Mouse (Mus musculus) kidney, postnatal 0 days (tissue): Measurements from ENCODE around the gene Rad9a. TPM values are rescaled to one million over a fixed set of nuclear protein-coding genes. Genes with fewer than 3 reads are reported as not detected.

Source experiments
- ATAC-seq: fragments of 200-750 bp; cut with Nextera tagmentation; replicated peaks from 2 replicates; pipeline ENCODE4 v1.8.0; 2017; ENCODE audit warnings: low read depth, moderate number of reproducible peaks, moderate TSS enrichment, moderate library complexity; ENCODE audit not compliant: low FRiP score
- DNase-seq: peaks from one replicate; pipeline ENCODE4 v3.0.0-alpha.2; 2016; ENCODE audit warnings: low spot score
- H3K27ac ChIP-seq: fragments of 300-500 bp; sonication (generic); 2 replicates; pipeline ENCODE4 v1.5.1; 2014; ENCODE audit warnings: mild to moderate bottlenecking
- H3K27me3 ChIP-seq: fragments of 300-500 bp; sonication (generic); 2 replicates; pipeline ENCODE4 v1.6.1; 2014; ENCODE audit warnings: low read length, mixed read lengths; ENCODE audit not compliant: insufficient read depth
- H3K36me3 ChIP-seq: fragments of 300-500 bp; sonication (generic); 2 replicates; pipeline ENCODE4 v1.6.1; 2014; ENCODE audit warnings: low read length, mixed read lengths; ENCODE audit not compliant: insufficient read depth
- H3K4me1 ChIP-seq: fragments of 300-500 bp; sonication (generic); replicated peaks from 2 replicates; pipeline ENCODE4 v1.6.1; 2014; ENCODE audit warnings: antibody characterized with exemption, low read length, mixed read lengths; ENCODE audit not compliant: insufficient read depth
- H3K4me2 ChIP-seq: fragments of 300-500 bp; sonication (generic); 2 replicates; pipeline ENCODE4 v1.6.1; 2014; ENCODE audit warnings: mild to moderate bottlenecking, low read length, moderate library complexity, mixed read lengths
- H3K4me3 ChIP-seq: fragments of 300-500 bp; sonication (generic); replicated peaks from 2 replicates; pipeline ENCODE4 v1.5.1; 2014; ENCODE audit warnings: low read depth, low read length
- H3K9ac ChIP-seq: fragments of 300-500 bp; sonication (generic); 2 replicates; pipeline ENCODE4 v1.6.1; 2014; ENCODE audit warnings: low read depth, low read length
- H3K9me3 ChIP-seq: fragments of 300-500 bp; sonication (generic); replicated peaks from 2 replicates; pipeline ENCODE4 v1.6.1; 2016; ENCODE audit warnings: low read length, inconsistent platforms, mixed read lengths
- CTCF ChIP-seq: IDR thresholded peaks from 2 replicates; pipeline ENCODE4 v1.5.1; 2016; ENCODE audit warnings: antibody characterized with exemption, low read depth, mild to moderate bottlenecking, moderate library complexity
- WGBS: fragments of 180-500 bp; shearing (Covaris S2); extraction: QIAGEN DNeasy Blood & Tissue Kit; methylation state at CpG from one replicate; pipeline ENCODE4 v1.1.7; 2014; 5-methylcytosine and 5-hydroxymethylcytosine counted together
- polyA plus RNA-seq: library from polyadenylated mRNA; unstranded; fragments of >200 nt; fragmentation: Nextera tagmentation; extraction: Ambion mirVana; gene quantifications from 2 replicates; pipeline ENCODE4 v1.2.1, GENCODE M21; 2015

Gene Rad9a
- polyA plus RNA-seq, 1 experiment from 2014 or later, result 22.8 TPM

DNA sequence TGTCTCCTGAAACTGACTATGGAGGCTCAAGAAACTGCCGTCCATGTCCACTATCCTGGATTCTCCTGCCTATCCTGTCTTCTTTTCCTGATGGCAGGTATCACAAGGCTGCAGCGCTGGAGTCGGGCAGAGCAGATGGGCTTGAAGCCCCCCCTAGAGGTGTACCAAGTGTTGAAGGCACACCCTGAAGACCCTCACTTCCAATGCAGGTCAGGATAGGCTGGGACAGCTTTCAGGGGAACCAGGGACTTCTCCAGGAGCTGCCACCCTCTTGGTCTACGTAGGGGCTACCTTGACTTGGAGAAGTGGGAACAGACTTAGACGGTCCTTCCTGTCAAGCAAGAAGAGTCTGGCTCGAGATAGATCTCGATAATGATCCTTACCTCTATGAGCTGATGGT, 31.2 kb upstream of the Rad9a start:
- Histone ChIP-seq H3K4me3 (no peak overlapping the region), H3K9ac (no peak overlapping the region), H3K36me3 (no peaks in the 10 kb centered on the region), H3K27ac (peak overlapping the region; percentile 93; the same call in 1 of the 2 replicates), H3K4me2 (peak overlapping the region; percentile 63), H3K27me3 (no peaks in the 10 kb centered on the region; the same call in 1 of the 2 replicates), H3K4me1 (peaks cover 20% of the 10 kb centered on the region), H3K9me3 (no peaks in the 10 kb centered on the region)
- WGBS, result 78% methylated on average over 7 of the region's 7 CpGs
- TF ChIP-seq CTCF, result no peak
- ATAC-seq (no peak), DNase-seq (no peak)

DNA sequence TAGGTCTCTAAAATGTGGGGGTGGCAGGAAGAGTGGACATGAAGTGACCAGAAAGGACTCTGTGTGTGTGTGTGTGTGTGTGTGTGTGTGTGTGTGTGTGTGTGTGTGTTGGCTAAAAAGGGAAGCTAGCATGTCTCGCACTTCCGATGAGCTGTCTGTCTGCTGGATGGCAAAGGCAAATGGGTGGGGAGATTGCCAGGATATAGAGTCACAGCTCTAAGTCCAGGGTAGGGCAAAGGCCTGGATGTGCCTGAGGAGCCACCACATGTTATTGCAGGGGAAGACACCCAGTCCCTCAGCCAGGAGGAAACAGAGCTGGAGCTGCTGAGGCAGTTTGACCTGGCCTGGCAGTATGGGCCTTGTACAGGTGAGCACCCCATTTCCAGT, 30.7 kb upstream of the Rad9a start:
- H3K4me3 ChIP-seq, result peak overlapping the region; percentile 41
- H3K9me3 ChIP-seq, result no peaks in the 10 kb centered on the region
- peak overlapping the region; percentile 51 for H3K9ac ChIP-seq
- peaks cover 20% of the 10 kb centered on the region for H3K4me1 ChIP-seq
- H3K36me3 ChIP-seq, result no peaks in the 10 kb centered on the region
- peak overlapping the region; percentile 63 for H3K4me2 ChIP-seq
- no peak for DNase-seq
- peak overlapping the region; percentile 93 for H3K27ac ChIP-seq
- WGBS, result 41% methylated on average over 2 of the region's 2 CpGs
- ATAC-seq, result peak; percentile 7; the same call in 1 of the 2 replicates
- no peak for TF ChIP-seq CTCF
- H3K27me3 ChIP-seq, result no peaks in the 10 kb centered on the region; the same call in 1 of the 2 replicates

- DNase-seq (peak; percentile 99), ATAC-seq (peak; percentile 81)
- TF ChIP-seq CTCF, result no peak
- Histone ChIP-seq H3K4me1 (peaks cover 20% of the 10 kb centered on the region), H3K9me3 (no peaks in the 10 kb centered on the region), H3K9ac (peak within 1 kb of the TSS; percentile 51), H3K36me3 (no peaks in the 10 kb centered on the region), H3K27ac (peak within 1 kb of the TSS; percentile 93), H3K27me3 (no peaks in the 10 kb centered on the region; the same call in 1 of the 2 replicates), H3K4me3 (peak within 1 kb of the TSS; percentile 41), H3K4me2 (peak within 1 kb of the TSS; percentile 63)
- WGBS, result 10% methylated on average over 26 of the region's 26 CpGs
Observed at GRCm38 (mm10) chr19:4231253-4232185, 30.1 kb upstream of the Rad9a start, which contains the start of gene Pold4. Gene Pold4 (plus strand): TSS chr19:4231899.

GRCm38 (mm10) chr19:4230415-4230814, 29.0 kb upstream of the Rad9a start:
- Histone ChIP-seq H3K9me3 (no peaks in the 10 kb centered on the region), H3K4me2 (no peak overlapping the region), H3K4me1 (peaks cover 20% of the 10 kb centered on the region), H3K27ac (peak overlapping the region; percentile 93), H3K4me3 (no peak overlapping the region), H3K9ac (peak overlapping the region; percentile 37; the same call in 1 of the 2 replicates), H3K36me3 (no peaks in the 10 kb centered on the region), H3K27me3 (no peaks in the 10 kb centered on the region; the same call in 1 of the 2 replicates)
- no peak for ATAC-seq
- TF ChIP-seq CTCF, result no peak
- 33% methylated on average over 8 of the region's 8 CpGs for WGBS
- no peak for DNase-seq

- Histone ChIP-seq H3K4me3 (no peak overlapping the region), H3K36me3 (no peaks in the 10 kb centered on the region), H3K4me1 (peaks cover 20% of the 10 kb centered on the region), H3K4me2 (no peak overlapping the region), H3K9ac (no peak overlapping the region), H3K27ac (peak overlapping the region; percentile 93; the same call in 1 of the 2 replicates), H3K27me3 (no peaks in the 10 kb centered on the region; the same call in 1 of the 2 replicates), H3K9me3 (no peaks in the 10 kb centered on the region)
- WGBS, result 39% methylated on average over 9 of the region's 9 CpGs
- ATAC-seq, result peak; percentile 11; the same call in 1 of the 2 replicates
- peak; percentile 52 for DNase-seq
- TF ChIP-seq CTCF, result no peak
Observed at GRCm38 (mm10) chr19:4229451-4230076, 28.1 kb upstream of the Rad9a start.

DNA sequence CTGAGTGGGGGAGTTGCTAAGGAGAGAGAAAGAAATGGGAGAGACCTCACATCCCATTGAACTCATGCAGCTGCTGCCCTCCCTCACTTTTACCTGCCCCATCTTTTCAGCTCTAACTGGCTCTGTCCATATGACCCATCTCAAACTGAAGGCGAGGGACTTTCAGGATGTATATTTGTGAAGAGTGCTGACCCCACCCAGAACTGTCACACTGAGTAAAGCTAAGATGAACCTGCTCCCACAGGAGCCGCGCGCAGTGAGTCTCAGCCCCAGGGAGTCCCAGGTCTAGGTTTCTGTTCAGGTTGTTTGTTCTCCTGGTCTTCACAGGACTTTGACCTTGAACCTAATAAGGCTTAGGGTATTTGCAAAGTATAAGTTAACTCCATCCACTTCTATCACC, 27.4 kb upstream of the Rad9a start:
- no peaks in the 10 kb centered on the region for H3K27me3 ChIP-seq
- ATAC-seq, result no peak

More for the DNA sequence above, 27.4 kb upstream of the Rad9a start:
- no peak overlapping the region for H3K9ac ChIP-seq
- DNase-seq, result no peak
- peaks cover 20% of the 10 kb centered on the region for H3K4me1 ChIP-seq
- H3K36me3 ChIP-seq, result no peaks in the 10 kb centered on the region
- H3K9me3 ChIP-seq, result no peaks in the 10 kb centered on the region
- H3K4me3 ChIP-seq, result no peak overlapping the region
- 78% methylated on average over 4 of the region's 4 CpGs for WGBS
- no peak overlapping the region for H3K4me2 ChIP-seq
- H3K27ac ChIP-seq, result no peak overlapping the region
- TF ChIP-seq CTCF, result no peak
